Mouse (Mus musculus) liver, embryonic 12.5 days (tissue): ENCODE data around the gene Ell. TPM values are rescaled to one million over a fixed set of nuclear protein-coding genes. Genes with fewer than 3 reads are reported as not detected.
A peak's percentile ranks its signal among the peaks of the same experiment; 100 is the strongest.

Source experiments
- ATAC-seq: fragments of 200-750 bp; cut with Nextera tagmentation; 2 replicates; pipeline ENCODE4 v1.8.0; 2017; ENCODE audit warnings: moderate number of reproducible peaks, mild to moderate bottlenecking, moderate library complexity
- H3K27ac ChIP-seq: fragments of 300-500 bp; sonication (generic); 2 replicates; pipeline ENCODE4 v1.5.1; 2016; ENCODE audit warnings: mild to moderate bottlenecking
- H3K27me3 ChIP-seq: fragments of 300-500 bp; sonication (generic); replicated peaks from 2 replicates; pipeline ENCODE4 v1.6.1; 2016; ENCODE audit warnings: mild to moderate bottlenecking, moderate library complexity
- H3K36me3 ChIP-seq: fragments of 300-500 bp; sonication (generic); 2 replicates; pipeline ENCODE4 v1.6.1; 2016; ENCODE audit warnings: mild to moderate bottlenecking, moderate library complexity
- H3K4me1 ChIP-seq: fragments of 300-500 bp; sonication (generic); 2 replicates; pipeline ENCODE4 v1.6.1; 2016
- H3K4me2 ChIP-seq: fragments of 300-500 bp; sonication (generic); 2 replicates; pipeline ENCODE4 v1.6.1; 2016; ENCODE audit warnings: mild to moderate bottlenecking, moderate library complexity
- H3K4me3 ChIP-seq: fragments of 300-500 bp; sonication (generic); 2 replicates; pipeline ENCODE4 v1.5.1; 2016; ENCODE audit warnings: mild to moderate bottlenecking, moderate library complexity
- H3K9ac ChIP-seq: fragments of 300-500 bp; sonication (generic); 2 replicates; pipeline ENCODE4 v1.6.1; 2016; ENCODE audit warnings: mild to moderate bottlenecking, moderate library complexity
- H3K9me3 ChIP-seq: fragments of 300-500 bp; sonication (generic); replicated peaks from 2 replicates; pipeline ENCODE4 v1.6.1; 2016; ENCODE audit warnings: mild to moderate bottlenecking, moderate library complexity
- WGBS: fragments of 180-500 bp; shearing (Covaris S2); methylation state at CpG from one replicate; pipeline ENCODE4 v1.1.7; 2016; ENCODE audit not compliant: insufficient replicate concordance; 5-methylcytosine and 5-hydroxymethylcytosine counted together
- polyA plus RNA-seq: library from polyadenylated mRNA; unstranded; fragments of >200 nt; fragmentation: Nextera tagmentation; extraction: Ambion mirVana; gene quantifications from 2 replicates; pipeline ENCODE4 v1.2.1, GENCODE M21; 2016

Ell gene
- polyA plus RNA-seq, 1 experiment from 2014 or later: 13.1 TPM

DNA sequence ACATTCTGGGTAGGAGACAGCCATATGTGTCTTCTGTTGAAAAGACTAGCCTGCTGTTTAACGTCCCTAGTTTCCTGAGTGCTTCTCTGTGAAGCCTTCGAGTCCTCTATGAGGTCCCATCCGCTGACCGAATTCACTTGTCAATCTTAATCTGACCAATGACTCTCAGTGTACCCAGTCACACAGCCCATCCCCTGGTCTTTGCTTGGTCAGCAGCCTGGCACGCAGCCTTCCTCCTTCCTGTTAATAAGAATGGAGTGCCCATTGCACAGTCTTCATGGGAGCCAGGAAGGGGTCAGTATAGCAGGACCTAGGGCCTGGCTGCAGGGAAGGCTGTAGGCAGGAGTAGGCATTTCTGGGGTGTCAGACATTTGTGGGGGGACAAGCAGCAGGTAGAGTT lies 75.2 kb downstream of the Ell start:
- Histone ChIP-seq H3K4me3 (no peak overlapping the region), H3K9ac (0 out of 2 replicates have a peak overlapping the region, but pooled peaks have one; percentile 1), H3K27ac (0 out of 2 replicates have a peak overlapping the region, but pooled peaks have one; percentile 15), H3K4me2 (no peak overlapping the region), H3K9me3 (no peaks in the 10 kb centered on the region), H3K36me3 (no peaks in the 10 kb centered on the region), H3K27me3 (no peaks in the 10 kb centered on the region), H3K4me1 (peaks cover 86% of the 10 kb centered on the region)
- WGBS: 52% methylated on average over 5 of the region's 5 CpGs
- ATAC-seq: no peak

- no peaks in the 10 kb centered on the region for H3K36me3 ChIP-seq
- no peak overlapping the region for H3K4me2 ChIP-seq
- H3K27ac ChIP-seq: 0 out of 2 replicates have a peak overlapping the region, but pooled peaks have one; percentile 38
- H3K4me1 ChIP-seq: peaks cover 85% of the 10 kb centered on the region
- no peaks in the 10 kb centered on the region for H3K9me3 ChIP-seq
- ATAC-seq: no peak
- no peak overlapping the region for H3K4me3 ChIP-seq
- WGBS: 73% methylated on average over 8 of the region's 8 CpGs
- no peaks in the 10 kb centered on the region for H3K27me3 ChIP-seq
- H3K9ac ChIP-seq: no peak overlapping the region
Measured at GRCm38 (mm10) chr8:70615281-70615680, 76.0 kb downstream of the Ell start.

- Histone ChIP-seq H3K9ac (peak within 1 kb of the TSS; percentile 56; the same call in 1 of the 2 replicates), H3K4me2 (peak within 1 kb of the TSS; percentile 50)
Measured at GRCm38 (mm10) chr8:70615894-70616293, 76.6 kb downstream of the Ell start, which contains the start of gene Lrrc25. Lrrc25 (plus strand) TSS chr8:70616155.

DNA sequence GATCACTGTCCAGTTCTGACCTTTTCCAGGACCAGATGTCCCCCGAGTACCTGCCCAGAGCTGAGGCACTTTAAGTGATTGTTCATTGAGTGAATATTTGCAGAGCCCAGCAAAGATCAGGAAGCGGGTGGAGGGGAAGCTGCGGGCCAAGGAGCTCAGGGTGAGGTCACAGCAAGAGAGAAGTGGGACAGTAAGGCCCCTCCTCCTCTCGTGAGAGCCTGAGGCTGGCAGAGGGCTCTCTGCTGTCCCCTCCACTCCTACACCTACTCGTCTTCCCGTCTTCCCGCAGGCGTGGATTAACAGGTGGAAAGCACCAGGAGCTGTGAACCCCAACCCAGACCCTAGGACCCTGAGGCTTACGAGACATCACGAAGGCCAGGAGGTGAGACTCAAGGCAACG lies 77.4 kb downstream of the Ell start:
- no peak for ATAC-seq
- Histone ChIP-seq H3K4me3 (peak overlapping the region; percentile 10; the same call in 1 of the 2 replicates), H3K4me1 (peaks cover 86% of the 10 kb centered on the region), H3K4me2 (peak overlapping the region; percentile 50), H3K9ac (peak overlapping the region; percentile 56; the same call in 1 of the 2 replicates), H3K9me3 (no peaks in the 10 kb centered on the region), H3K36me3 (no peaks in the 10 kb centered on the region), H3K27me3 (no peaks in the 10 kb centered on the region), H3K27ac (peak overlapping the region; percentile 65)
- 25% methylated on average over 11 of the region's 11 CpGs for WGBS

More at GRCm38 (mm10) chr8:70615894-70616293, 76.6 kb downstream of the Ell start, which contains the start of gene Lrrc25:
- Histone ChIP-seq H3K4me3 (peak within 1 kb of the TSS; percentile 10; the same call in 1 of the 2 replicates), H3K27me3 (no peaks in the 10 kb centered on the region), H3K36me3 (no peaks in the 10 kb centered on the region), H3K4me1 (peaks cover 86% of the 10 kb centered on the region), H3K27ac (peak within 1 kb of the TSS; percentile 87), H3K9me3 (no peaks in the 10 kb centered on the region)
- WGBS: 22% methylated on average over 3 of the region's 3 CpGs
- no peak for ATAC-seq

- 32% methylated on average over 11 of the region's 11 CpGs for WGBS
- peaks cover 94% of the 10 kb centered on the region for H3K4me1 ChIP-seq
- peak overlapping the region; percentile 14 for H3K4me3 ChIP-seq
- H3K9me3 ChIP-seq: no peaks in the 10 kb centered on the region
- peak overlapping the region; percentile 50 for H3K4me2 ChIP-seq
- peak overlapping the region; percentile 56 for H3K9ac ChIP-seq
- peak; percentile 13; the same call in 1 of the 2 replicates for ATAC-seq
- peak overlapping the region; percentile 87 for H3K27ac ChIP-seq
- no peaks in the 10 kb centered on the region for H3K27me3 ChIP-seq
- no peaks in the 10 kb centered on the region for H3K36me3 ChIP-seq
Measured at GRCm38 (mm10) chr8:70617985-70618384, 78.7 kb downstream of the Ell start.

- peak; percentile 84 for ATAC-seq
- Histone ChIP-seq H3K9me3 (no peaks in the 10 kb centered on the region), H3K4me1 (peaks cover 99% of the 10 kb centered on the region), H3K9ac (0 out of 2 replicates have a peak overlapping the region, but pooled peaks have one; percentile 56), H3K36me3 (no peaks in the 10 kb centered on the region), H3K27ac (peak overlapping the region; percentile 87), H3K27me3 (no peaks in the 10 kb centered on the region), H3K4me3 (peak overlapping the region; percentile 2; the same call in 1 of the 2 replicates), H3K4me2 (peak overlapping the region; percentile 50)
- 4% methylated on average over 9 of the region's 9 CpGs for WGBS
Measured at GRCm38 (mm10) chr8:70618888-70619334, 79.7 kb downstream of the Ell start.

- Histone ChIP-seq H3K4me3 (no peak overlapping the region), H3K4me1 (peaks cover 76% of the 10 kb centered on the region), H3K27ac (peak overlapping the region; percentile 90), H3K9ac (peak overlapping the region; percentile 12; the same call in 1 of the 2 replicates), H3K4me2 (peak overlapping the region; percentile 56), H3K36me3 (no peaks in the 10 kb centered on the region), H3K9me3 (no peaks in the 10 kb centered on the region), H3K27me3 (no peaks in the 10 kb centered on the region)
- 15% methylated on average over 3 of the region's 3 CpGs for WGBS
- ATAC-seq: peak; percentile 74
Measured at GRCm38 (mm10) chr8:70622220-70622619, 83.0 kb downstream of the Ell start.

- Histone ChIP-seq H3K27ac (no peak overlapping the region), H3K36me3 (0 out of 2 replicates have a peak, but pooled peaks cover 3% of the 10 kb centered on the region), H3K9ac (no peak overlapping the region), H3K4me1 (peaks cover 59% of the 10 kb centered on the region), H3K4me2 (no peak overlapping the region), H3K9me3 (no peaks in the 10 kb centered on the region), H3K27me3 (no peaks in the 10 kb centered on the region), H3K4me3 (no peak overlapping the region)
- no peak for ATAC-seq
- WGBS: 31% methylated on average over 5 of the region's 5 CpGs
Measured at GRCm38 (mm10) chr8:70625104-70625503, 85.8 kb downstream of the Ell start.

DNA sequence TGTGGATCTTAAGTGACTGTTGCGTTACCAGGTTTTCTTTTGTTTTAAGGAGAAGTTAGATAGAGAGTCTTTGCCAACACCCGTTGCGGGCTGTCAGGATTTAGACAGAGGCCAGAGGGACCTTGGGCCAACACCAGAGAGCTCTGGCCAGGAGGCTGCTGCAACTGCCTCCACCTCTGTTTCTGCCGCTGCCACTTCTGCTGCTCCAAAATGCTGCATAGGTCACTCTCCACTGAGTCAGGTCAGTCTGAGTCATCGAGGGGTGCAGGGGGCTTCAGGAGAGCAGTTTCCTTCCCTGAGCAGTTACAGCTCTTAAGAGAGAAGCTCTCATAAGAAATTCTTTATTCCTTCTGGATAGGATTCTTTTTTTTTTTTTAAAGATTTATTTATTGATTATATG lies 87.8 kb downstream of the Ell start:
- Histone ChIP-seq H3K9me3 (no peaks in the 10 kb centered on the region), H3K27me3 (peaks cover 12% of the 10 kb centered on the region), H3K9ac (no peak overlapping the region), H3K4me3 (no peak overlapping the region), H3K36me3 (0 out of 2 replicates have a peak, but pooled peaks cover 3% of the 10 kb centered on the region), H3K27ac (no peak overlapping the region), H3K4me1 (peaks cover 54% of the 10 kb centered on the region), H3K4me2 (no peak overlapping the region)
- ATAC-seq: no peak
- WGBS: 74% methylated on average over 5 of the region's 5 CpGs

DNA sequence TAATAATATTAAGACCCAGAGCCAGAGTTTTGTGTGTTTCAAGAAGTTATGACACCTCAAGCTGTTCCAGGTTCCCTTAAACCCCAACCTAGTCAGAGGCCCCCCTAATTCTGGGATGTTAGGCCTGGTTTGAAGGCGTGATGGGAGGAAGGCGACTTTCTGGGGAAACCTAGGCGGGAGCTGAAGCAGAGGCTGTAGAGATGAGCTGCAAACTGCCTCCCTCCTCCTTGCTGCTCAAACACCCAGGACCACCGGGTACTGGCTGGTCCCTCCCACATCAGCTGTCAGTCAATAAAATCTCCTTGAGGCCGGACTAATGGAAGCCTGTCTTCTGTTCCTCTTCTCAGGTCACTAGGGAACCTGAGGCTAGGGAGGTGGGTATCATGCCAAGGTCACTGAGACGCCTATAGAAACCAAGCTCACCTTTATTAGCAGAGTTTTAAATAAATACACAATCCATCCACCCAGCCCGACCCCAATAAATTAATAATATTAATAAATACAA lies 89.8 kb downstream of the Ell start:
- ATAC-seq: no peak
- Histone ChIP-seq H3K4me1 (peaks cover 46% of the 10 kb centered on the region), H3K27ac (peak overlapping the region; percentile 83), H3K4me3 (peak overlapping the region; percentile 67), H3K9me3 (no peaks in the 10 kb centered on the region), H3K36me3 (0 out of 2 replicates have a peak, but pooled peaks cover 3% of the 10 kb centered on the region), H3K27me3 (peaks cover 21% of the 10 kb centered on the region), H3K4me2 (peak overlapping the region; percentile 78), H3K9ac (peak overlapping the region; percentile 75)
- WGBS: 55% methylated on average over 7 of the region's 7 CpGs

- Histone ChIP-seq H3K36me3 (0 out of 2 replicates have a peak, but pooled peaks cover 3% of the 10 kb centered on the region), H3K9me3 (no peaks in the 10 kb centered on the region), H3K4me1 (peaks cover 47% of the 10 kb centered on the region), H3K4me2 (peak overlapping the region; percentile 78), H3K4me3 (peak overlapping the region; percentile 67), H3K9ac (peak overlapping the region; percentile 75), H3K27me3 (peaks cover 21% of the 10 kb centered on the region), H3K27ac (peak overlapping the region; percentile 83)
- peak; percentile 82 for ATAC-seq
- 1% methylated on average over 60 of the region's 60 CpGs for WGBS
Measured at GRCm38 (mm10) chr8:70629574-70630531, 90.6 kb downstream of the Ell start.
